Mouse (Mus musculus) duodenum, adult 2 months (tissue): Measurements from ENCODE around the gene Skint9. TPM values are rescaled to one million over a fixed set of nuclear protein-coding genes. Genes with fewer than 3 reads are reported as not detected.

Experiments
- polyA plus RNA-seq: library from polyadenylated mRNA; depleted of rRNA; stranded (reverse); fragments of >200 nt; gene quantifications from 2 replicates; pipeline ENCODE4 v1.2.3, GENCODE M21; 2012; ENCODE audit warnings: low replicate concordance; rRNA removed

Gene Skint9
- not detected in 2 replicates for polyA plus RNA-seq

GRCm38 (mm10) chr4:112433885-112434284 lies at the start of gene Skint9:
Skint9 (minus strand) TSS chr4:112433985.

Other genes starting within 250 kb of the Skint9 start
- not detected in 2 replicates for gene Skint3, start 201.7 kb downstream of the Skint9 start, polyA plus RNA-seq
- gene Skint2, start 123.2 kb upstream of the Skint9 start, polyA plus RNA-seq: not detected in 2 replicates